Mouse (Mus musculus) cerebellum, postnatal 36 days (tissue): ENCODE measurements at regions not wholly inside any gene's neighbourhood (a gene's known extent, or its start where the extent isn't known, plus 50 kb on each side); places are given as distances from the start of the nearest gene placed in this dataset.

Source experiments
- DNase-seq, 2 experiments: peaks; one replicate each; pipeline ENCODE4 v3.0.0; 2021 to 2022; ENCODE audit warnings: mixed read lengths in 2 of 2

DNA sequence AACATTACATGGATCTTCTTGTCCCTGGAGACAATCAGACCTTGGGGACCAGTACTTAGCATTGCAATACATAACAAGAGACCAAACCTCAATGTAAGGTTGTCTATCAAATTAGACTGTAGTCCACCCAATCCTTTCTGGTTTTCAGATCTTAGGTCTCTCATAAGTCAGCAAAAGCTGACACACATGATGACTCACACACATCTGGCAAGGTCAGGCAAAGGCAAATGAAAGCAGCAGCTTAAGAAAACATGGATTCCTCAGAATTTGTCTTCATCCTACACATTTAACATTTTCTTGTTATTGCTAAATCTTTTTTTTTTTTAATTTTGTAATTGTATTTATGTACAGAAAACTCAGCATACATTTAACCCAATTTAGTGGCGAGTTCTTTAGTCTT lies 52.0 kb downstream of the Gm11983 start:
- no peak for DNase-seq

DNA sequence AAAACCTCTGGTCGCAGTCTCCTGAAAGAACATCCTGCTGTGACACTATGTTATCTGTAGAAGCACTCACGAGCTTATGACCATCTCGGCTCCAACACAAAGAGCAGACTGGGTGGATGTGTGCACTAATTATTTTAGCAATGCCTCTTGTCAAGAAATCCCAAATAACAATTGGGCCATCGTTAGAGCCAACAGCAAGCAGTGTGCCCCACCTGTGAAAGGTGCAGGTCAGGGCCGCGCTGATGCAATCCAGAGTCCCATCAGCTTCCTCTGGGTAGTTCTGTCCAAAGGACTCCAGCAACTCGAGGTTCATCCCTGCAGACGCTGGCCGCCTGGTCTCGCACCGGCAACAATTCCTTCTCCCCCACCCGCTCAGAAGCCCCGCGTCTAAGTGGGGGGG lies 54.6 kb downstream of the Gm11983 start:
- DNase-seq = no peak

DNA sequence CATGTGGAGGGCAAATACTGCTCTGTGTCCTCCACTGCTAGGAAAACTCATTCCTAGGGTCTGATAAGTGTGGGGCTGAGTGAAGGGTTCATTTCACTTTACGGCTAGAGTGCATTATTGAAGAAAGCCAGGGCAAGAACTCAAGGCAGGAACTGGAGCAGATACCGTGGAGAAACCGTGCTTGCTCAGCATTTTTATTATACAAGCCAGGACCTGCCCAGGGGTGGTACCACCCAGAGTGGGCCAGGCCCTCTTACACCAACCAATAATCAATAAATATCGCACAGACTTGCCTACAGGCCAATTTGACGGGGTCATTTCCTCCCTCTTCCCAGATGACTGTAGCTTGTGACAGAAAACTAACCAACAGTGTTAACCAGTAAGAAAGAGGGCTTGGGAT lies 57.7 kb downstream of the Gm11983 start:
- DNase-seq = no peak

DNA sequence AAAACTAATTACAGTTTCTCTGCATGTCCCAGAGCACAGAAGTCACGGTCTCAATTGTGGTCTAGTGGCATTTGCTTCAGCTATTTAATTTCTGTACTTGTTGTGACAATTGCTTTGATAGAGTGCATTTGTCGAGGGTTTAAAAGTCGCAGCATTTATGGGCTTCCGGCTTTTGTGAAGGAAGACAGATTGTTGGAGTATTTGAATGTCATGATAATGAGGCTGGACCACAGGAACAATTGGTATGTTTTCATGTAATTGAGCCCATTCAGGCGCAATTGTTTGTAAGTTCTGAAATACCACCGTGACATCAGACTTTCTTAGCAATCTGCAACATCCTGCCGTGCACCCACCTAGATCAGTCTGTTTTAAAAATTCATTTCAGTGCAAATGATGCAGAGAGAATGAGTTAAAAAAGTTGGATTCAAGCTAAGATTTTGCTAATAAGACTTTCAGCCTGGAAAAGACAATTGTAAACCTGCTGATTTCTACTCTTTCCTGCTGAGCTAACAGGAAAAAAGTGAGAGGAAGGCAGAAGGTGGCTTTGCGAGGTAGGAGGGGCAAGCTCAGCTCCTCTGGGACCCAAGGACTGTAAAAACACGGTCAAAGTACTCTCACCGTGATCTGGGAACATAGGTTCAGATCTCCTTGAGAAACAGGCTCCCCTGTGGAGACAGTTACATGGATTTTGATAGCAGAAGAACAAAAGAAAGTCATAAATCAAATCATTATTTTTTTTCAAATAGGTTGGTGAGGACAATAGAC lies 58.7 kb downstream of the Gm11983 start:
- no peak for DNase-seq

DNA sequence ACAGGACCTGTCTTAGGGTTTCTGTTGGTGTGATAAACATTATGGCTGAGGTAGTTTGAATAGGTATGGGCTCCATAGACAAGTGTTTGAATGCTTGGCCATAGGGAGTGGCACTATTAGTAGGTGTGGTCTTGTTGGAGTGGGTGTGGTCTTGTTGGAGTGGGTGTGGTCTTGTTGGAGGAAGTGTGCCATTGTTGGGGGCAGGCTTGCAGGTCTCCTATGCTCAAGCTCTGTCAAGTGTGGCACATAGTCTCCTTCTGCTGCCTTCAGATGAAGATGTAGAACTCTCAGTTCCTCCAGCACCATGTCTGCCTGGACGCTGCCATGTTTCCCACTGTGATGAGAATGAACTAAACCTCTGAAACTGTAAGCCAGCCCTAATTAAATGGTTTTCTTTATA lies 59.9 kb downstream of the Gm11983 start:
- no peak for DNase-seq

DNA sequence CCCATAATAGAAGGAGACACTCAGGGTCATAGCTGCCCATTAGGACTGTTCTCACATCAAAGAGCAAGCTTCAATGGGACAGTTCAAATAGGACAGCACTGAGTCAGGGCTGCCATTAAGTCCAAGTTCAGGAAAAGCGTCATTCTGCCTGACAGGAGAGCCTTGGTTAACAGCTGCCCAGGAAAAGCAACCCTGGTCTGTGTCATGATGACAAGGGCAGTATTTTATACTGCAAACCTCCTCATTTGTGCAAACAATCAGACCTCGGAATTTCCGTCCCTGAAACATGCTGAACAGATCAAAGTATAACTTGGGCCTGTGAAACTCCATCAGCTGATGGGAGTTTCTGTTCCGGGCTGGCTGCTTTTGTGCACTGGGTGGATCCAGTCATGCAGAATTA lies 62.8 kb downstream of the Gm11983 start:
- DNase-seq = no peak

DNA sequence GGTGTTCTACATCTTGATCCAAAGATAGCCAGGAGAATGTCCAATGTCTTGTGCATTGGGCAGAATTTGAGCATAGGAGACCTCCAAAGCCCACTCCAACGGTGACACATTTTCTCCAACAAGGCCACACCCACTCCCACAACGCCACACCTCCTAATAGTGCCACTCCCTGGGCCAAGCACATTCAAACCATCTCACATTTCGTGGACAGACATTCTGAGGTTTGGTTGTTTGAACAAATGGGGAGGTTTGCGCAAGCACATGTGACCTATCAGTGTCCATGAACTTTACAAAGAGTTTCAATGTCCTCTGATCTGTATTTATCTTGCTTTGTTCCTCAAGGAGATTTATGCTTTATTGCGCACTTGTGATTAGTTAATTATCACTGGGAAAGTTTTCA lies 63.5 kb downstream of the Gm11983 start:
- DNase-seq = no peak

DNA sequence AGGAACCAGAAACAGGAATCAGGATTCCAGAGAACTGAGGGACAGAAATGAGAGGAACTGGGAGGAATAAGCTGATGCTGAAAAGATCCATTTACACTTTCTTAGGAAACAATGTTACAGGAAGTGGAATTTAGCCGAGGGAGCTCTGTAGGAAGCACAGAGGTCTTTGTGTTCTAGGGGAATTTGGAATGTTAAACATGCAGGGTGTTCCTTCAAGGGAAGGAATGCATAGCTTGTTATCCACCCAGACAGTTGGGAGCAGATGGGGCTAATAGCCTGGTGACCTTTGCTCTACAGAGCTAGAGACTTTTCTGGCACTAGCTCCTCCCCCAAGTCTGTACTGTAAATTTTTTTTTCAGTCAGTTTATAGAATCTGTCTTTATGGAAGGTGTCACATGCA lies 64.1 kb downstream of the Gm11983 start:
- DNase-seq = no peak

DNA sequence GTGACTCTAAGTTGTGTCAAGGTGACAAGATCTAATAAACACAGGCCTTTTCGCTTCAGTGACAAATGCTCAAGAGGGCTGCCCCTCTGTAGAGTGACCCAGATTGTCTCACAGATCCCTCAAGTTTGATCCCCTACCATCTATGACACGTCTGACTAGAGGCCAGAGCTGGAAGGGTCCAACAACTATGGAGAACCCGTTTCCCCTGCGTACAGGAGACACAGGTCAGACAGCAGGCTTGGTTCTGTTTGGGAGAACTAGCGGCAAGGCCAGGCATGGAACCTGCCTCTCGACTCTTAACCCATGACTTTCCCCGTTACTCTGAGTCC lies 68.1 kb downstream of the Gm11983 start:
- no peak for DNase-seq

DNA sequence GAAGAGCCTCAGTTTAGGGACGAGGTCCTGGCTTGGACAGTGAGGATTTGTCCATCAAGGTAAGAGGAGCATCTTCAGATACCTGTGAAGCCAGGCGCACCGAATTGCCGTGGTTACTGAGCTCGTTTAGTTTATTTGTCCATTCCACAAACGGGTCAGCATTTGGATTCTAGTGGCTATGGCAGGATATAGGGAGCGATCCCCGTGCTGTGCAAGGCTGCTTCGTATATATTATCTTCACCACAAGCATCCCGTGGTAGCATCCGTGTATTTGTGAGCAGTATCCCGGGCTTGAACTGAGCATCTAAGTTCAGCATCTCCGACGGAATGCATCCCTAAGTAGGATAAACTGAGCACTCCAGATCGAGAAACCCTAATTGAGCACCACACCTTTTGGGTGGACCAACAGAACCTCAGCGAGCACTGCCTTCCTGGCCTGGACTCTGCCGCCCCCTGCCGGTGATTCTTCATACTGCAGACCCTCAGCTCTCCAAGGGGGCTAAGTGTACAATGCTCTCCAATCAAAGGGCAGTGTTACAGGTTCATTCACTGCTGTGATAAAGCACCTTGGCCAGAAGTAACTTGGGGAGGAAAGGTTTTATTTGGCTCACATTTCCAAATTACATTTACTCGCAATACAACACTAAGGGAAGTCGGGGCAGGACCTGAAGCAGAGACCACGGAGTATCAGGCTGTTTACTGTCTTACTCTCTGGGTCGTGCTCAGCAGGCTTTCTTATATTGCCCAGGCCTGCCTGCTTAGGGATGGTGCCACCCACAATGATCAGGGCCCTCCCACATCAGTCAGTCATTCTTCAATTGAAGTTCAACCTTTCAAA lies 68.6 kb downstream of the Gm11983 start:
- peak; percentile 86 to 87 for DNase-seq

DNA sequence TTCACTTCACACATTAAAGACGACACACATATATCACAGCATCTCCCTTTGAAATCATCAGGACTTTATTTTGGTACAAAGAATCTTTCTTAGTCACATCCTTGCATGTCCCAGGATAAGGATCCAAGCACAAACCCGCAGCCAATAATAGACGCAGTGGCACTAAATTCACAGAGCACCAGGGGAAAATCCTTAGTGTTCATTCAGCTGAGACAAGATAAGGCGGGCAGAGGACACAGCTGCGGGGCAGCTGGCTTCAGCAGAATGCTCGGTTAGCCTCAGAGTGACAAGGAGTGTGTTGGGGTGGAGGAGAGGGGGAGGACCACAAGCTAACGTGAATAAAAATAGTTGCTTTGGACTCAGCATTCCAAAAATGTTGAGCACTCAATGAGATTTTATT lies 70.7 kb downstream of the Gm11983 start:
- no peak for DNase-seq

DNA sequence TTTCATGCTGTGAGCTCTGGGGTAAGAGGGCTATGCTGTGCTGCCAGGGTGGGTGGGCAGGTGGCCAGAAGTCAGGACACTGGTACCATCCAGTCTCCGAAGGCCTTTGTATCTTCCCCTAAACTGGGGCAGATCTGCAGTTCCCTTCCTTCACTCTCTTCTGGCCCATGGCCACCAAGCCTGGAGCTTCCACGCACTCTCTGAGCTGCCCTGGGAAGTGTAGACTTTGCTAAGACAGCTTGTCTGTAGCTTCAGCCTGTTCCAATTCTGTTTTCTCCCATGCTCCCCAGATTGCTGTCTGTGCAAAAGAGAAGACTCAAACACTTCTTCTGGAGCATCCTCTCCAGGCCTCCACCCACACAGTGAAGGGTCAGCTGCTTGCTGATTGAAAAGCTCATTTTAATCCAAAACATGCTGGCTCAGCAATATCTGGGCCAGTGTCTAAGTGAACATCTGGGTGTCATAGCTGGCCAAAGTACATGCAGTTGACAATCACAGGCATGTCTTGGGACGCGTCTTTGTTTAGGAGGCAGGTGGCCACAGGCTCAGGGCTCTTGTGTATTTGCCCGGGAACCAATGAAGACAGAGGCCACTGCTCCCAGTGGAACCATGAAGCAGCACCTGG lies 72.0 kb downstream of the Gm11983 start:
- DNase-seq = peak in 1 of 2 experiments; percentile 19

DNA sequence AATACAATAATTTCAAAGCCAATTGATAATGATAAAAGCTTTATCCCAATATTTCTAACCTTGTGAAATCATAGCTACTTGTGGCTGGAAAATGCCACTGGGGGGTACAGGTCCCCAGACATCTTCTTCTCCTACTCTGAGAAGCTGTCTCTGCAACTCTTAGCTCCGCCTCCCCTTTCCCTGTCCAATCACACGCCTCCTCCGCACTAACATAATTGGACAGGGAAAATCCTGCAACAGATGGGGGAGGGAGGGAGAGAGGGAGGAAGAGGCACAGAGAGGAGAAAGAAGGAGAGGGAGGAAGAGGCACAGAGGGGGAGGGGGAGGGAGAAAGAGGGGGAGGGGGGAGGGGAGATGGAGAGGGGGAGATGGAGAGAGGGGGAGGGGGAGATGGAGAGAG lies 73.3 kb downstream of the Gm11983 start:
- no peak for DNase-seq

DNA sequence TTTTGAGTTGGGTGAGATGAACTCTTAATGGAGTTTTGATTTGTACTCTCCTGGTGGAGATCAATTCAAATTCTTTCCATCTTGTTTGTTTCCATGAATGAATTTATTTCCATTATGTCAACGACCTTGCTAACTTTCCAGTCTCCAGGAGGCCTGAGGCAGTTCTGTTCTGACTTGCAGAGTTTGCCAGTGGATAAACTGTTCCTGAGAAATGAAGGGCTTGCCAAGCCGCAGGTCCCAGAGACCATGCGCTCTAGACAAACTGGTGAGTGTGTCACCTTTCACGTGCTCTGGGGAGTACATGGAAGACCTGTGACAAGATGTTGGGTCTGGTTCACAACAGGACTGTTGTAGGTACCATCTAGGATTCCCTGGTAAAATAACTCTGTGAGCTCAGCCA lies 74.5 kb downstream of the Gm11983 start:
- no peak for DNase-seq

DNA sequence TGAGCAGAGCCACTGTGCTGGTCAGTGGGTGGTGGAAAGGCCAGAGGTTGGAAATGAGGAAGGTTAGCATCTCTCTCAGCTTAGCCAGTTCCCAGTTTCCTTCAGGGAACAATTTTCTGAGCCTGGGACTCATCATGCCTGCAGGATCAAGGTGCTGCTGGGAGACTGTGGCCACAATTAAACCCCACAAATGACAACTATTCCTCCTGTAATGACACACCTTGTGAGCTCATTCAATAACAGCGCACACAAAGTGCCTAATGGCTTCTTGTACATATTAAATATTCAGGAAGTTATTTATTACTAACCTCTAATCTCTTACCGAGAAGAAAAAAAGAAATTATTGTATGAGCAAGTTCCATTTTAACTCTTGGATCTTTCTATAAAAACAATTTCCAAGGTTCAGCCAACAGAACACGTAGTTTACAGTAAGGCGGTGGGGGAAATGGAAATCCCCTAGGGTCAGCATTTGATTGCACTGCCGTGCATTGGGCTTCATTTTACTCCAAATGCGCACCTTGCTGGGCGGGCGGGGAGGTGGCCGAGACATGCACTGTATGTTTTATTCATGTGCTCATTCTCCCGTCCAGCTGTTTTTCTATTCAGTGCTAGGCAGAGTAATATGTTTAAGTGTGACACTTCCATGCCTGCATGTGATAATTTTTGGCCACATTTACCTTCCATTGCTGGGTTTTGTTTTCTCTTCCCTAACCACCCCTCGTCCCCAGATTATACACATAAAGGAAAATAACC lies 75.4 kb downstream of the Gm11983 start:
- no peak for DNase-seq

DNA sequence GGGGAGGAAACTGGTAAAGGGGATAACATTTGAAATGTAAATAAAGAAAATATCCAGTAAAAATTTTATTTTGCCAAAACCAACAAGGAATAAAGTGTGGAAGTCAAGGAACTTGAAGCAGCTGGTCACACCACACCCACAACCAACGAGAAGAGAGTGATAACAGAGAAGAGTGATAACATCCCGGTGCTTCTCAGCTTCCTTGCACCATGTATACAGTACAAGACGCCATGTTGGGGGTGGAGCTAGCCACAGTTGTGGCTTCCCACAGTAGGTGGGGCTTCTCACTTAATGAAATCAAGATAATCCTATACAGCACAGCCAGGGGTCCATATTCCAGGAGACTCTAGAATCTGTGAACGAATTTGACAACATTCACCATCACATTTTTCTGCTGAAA lies 77.9 kb downstream of the Gm11983 start:
- no peak for DNase-seq

DNA sequence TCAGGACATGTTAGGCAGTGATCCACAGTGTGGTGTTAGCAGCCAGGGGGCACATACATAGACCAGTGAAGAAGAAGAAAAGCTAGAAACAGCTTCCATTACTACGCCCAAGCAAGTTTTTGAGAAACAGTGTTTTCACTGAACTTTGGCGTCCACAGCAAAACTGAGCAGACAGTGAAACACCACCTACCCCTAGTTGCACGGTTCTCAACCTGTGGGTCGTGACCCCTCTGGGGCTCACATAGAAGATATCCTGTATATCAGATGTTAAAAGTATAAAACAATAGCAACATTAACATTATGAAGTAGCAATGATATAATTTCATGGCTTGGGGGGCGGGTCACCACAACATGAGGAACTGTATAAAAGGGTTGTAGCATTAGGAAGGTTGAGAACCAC lies 81.1 kb downstream of the Ramp3 start:
- no peak for DNase-seq

DNA sequence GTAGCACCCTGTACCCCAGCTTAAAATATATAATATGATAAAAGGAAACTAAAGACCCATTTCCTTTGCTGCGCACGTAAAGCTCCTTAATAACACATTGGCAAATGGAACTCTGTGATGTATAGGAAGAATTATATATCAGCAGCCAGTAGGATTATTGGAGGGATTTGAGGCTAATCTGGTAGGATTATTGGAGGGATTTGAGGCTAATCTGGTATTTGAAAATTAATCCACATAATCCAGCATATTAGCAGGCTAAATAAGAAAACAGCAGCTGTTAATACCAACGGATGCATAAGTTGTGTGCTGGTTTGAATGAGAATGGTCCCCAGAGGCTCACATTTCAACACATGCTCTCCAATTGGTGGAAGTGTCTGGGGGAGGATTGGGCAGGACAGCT lies 80.3 kb downstream of the Ramp3 start:
- DNase-seq = no peak

DNA sequence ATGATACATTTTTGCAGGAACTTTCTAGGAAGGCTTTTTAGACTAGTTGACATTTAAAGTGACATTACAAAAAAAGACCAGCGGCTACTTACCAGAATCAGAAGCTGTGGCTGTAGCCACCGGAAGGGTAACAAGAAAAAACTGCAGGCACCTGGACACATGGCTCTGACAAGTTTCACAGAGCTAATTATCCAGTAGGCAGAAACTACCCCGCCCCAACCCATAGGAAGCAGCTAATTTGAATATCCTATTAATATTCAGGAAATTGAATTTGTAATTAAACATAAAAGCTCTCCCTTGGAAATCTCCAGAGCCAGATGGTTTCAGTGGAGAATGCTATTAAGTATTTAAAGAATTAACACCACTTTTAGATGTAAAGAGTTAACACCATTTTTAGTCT lies 79.8 kb downstream of the Ramp3 start:
- no peak for DNase-seq

DNA sequence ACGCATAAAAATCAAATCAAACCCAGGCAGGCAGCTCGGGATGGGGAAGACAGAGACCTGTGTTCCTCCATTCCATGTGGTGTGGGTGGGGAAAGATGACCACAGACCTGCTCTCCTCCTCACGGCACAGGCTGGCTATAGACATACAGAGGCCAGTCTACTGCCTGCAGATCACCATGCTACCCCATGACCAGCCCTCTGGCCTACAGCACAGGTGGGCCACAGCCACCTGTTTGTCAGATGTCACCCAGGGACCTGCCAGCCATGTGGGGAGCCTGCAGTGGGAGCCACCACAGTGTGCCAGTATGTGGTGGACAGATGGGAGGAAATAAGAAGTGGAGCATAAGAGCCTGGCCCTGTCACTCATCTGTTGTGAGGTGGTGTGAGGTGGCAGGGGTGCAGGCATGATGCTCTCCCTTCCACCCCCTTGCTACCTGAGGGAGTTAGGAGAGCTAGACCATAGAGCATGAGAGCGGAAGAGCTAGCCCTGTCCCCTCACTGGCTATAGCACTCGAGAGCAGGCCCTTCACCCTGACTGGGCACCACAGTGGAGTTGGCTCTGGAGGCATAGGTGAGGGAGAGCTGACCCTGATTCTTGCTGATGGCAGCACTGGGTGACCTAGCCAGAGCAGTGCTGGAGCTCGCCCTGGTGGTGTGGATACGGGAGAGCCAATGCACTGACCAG lies 76.6 kb downstream of the Ramp3 start:
- DNase-seq = peak; percentile 35 to 47

DNA sequence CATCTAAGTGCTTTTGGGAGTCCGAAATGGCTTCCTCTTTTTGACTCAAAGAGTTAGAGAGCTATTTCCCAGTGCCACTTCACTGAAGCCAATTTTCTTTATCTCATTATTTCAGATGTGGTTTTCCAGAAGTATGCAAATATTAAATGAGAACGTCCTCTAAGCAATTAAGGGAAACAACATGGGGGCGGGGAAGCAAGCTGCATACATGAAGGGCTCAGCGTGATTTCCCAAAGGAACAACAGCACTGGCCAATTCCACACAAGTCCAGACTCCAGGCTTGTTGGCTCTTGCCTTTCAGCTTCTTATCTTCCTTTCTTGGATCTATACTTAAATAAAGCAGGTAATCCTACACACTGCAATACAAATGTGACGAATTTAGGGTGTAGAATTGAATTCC lies 73.2 kb downstream of the Ramp3 start:
- DNase-seq = no peak
